Mouse (Mus musculus) kidney, adult 2 months (tissue): ENCODE measurements at regions not wholly inside any gene's neighbourhood (a gene's known extent, or its start where the extent isn't known, plus 50 kb on each side); places are given as distances from the start of the nearest gene placed in this dataset.

ENCODE experiments used
- CTCF ChIP-seq: fragments of 200-500 bp; conservative IDR thresholded peaks from 2 replicates; pipeline ENCODE4 v1.5.1; 2011; ENCODE audit warnings: low read depth, mild to moderate bottlenecking, control low read depth, low read length, moderate library complexity, mixed read lengths; ENCODE audit not compliant: insufficient read depth, insufficient read length
- POLR2A ChIP-seq: fragments of 200-500 bp; IDR thresholded peaks from one replicate; pipeline ENCODE4 v1.6.1; 2011; ENCODE audit warnings: low read depth, low read length, control low read depth

DNA sequence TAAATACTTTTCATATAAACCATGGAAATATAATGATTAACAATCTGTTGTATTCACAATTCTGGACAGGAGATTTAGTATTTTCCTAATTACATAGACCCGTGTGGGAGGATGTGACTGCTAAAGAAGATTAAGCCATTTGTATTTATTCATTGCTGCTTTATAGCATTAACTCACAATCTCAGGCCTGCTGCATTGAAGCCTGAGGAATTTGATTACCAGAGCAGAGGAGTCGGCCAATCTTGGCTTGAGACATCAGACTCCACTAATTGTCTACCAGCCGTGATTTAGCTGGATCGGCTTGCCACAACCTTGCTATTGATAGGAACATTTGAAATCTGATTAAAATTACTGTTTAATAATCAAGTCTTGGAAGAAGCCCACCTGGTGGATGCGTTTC is 1007.5 kb downstream of the Adgrl2 start:
- TF ChIP-seq CTCF (no peak), POLR2A (no peak)
